Mouse (Mus musculus) liver, embryonic 16.5 days (tissue): ENCODE results near the gene Zbtb9. TPM values are rescaled to one million over a fixed set of nuclear protein-coding genes. Genes with fewer than 3 reads are reported as not detected.
"Not testable (repeated sequence)": the region's sequence is repeated elsewhere in the genome, so short reads cannot be mapped to it uniquely, and the experiment has no call there.

Experiments
- ATAC-seq: fragments of 200-750 bp; cut with Nextera tagmentation; 2 replicates; pipeline ENCODE4 v1.8.0; 2017; ENCODE audit warnings: low read depth, mild to moderate bottlenecking, moderate number of reproducible peaks, moderate library complexity
- H3K27ac ChIP-seq: fragments of 300-500 bp; sonication (generic); 2 replicates; pipeline ENCODE4 v1.5.1; 2014; ENCODE audit warnings: mild to moderate bottlenecking, low read length
- H3K27me3 ChIP-seq: fragments of 300-500 bp; sonication (generic); 2 replicates; pipeline ENCODE4 v1.6.1; 2014; ENCODE audit warnings: low read depth, low read length, mixed read lengths; ENCODE audit not compliant: control insufficient read depth, insufficient read depth
- H3K36me3 ChIP-seq: fragments of 300-500 bp; sonication (generic); 2 replicates; pipeline ENCODE4 v1.6.1; 2014; ENCODE audit warnings: mild to moderate bottlenecking; ENCODE audit not compliant: control insufficient read depth, insufficient read depth
- H3K4me1 ChIP-seq: fragments of 300-500 bp; sonication (generic); 2 replicates; pipeline ENCODE4 v1.6.1; 2014; ENCODE audit warnings: low read depth, low read length, mixed read lengths; ENCODE audit not compliant: control insufficient read depth
- H3K4me2 ChIP-seq: fragments of 300-500 bp; sonication (generic); 2 replicates; pipeline ENCODE4 v1.6.1; 2014; ENCODE audit warnings: low read depth, low read length, mixed read lengths
- H3K4me3 ChIP-seq: fragments of 300-500 bp; sonication (generic); 2 replicates; pipeline ENCODE4 v1.5.1; 2014; ENCODE audit warnings: low read depth, mild to moderate bottlenecking, low read length
- H3K9ac ChIP-seq: fragments of 300-500 bp; sonication (generic); 2 replicates; pipeline ENCODE4 v1.6.1; 2014; ENCODE audit warnings: low read depth, low read length
- H3K9me3 ChIP-seq: fragments of 300-500 bp; sonication (generic); replicated peaks from 2 replicates; pipeline ENCODE4 v1.6.1; 2016; ENCODE audit warnings: low read length; ENCODE audit not compliant: control insufficient read depth
- WGBS: fragments of 180-500 bp; shearing (Covaris S2); extraction: QIAGEN DNeasy Blood & Tissue Kit; methylation state at CpG from one replicate; pipeline ENCODE4 v1.1.7; 2014; ENCODE audit not compliant: insufficient replicate concordance; 5-methylcytosine and 5-hydroxymethylcytosine counted together
- polyA plus RNA-seq: library from polyadenylated mRNA; unstranded; fragments of >200 nt; fragmentation: Nextera tagmentation; extraction: Ambion mirVana; gene quantifications from 2 replicates; pipeline ENCODE4 v1.2.1, GENCODE M21; 2015

Gene Zbtb9
- polyA plus RNA-seq, result 5.0 and 5.5 TPM in 2 replicates

DNA sequence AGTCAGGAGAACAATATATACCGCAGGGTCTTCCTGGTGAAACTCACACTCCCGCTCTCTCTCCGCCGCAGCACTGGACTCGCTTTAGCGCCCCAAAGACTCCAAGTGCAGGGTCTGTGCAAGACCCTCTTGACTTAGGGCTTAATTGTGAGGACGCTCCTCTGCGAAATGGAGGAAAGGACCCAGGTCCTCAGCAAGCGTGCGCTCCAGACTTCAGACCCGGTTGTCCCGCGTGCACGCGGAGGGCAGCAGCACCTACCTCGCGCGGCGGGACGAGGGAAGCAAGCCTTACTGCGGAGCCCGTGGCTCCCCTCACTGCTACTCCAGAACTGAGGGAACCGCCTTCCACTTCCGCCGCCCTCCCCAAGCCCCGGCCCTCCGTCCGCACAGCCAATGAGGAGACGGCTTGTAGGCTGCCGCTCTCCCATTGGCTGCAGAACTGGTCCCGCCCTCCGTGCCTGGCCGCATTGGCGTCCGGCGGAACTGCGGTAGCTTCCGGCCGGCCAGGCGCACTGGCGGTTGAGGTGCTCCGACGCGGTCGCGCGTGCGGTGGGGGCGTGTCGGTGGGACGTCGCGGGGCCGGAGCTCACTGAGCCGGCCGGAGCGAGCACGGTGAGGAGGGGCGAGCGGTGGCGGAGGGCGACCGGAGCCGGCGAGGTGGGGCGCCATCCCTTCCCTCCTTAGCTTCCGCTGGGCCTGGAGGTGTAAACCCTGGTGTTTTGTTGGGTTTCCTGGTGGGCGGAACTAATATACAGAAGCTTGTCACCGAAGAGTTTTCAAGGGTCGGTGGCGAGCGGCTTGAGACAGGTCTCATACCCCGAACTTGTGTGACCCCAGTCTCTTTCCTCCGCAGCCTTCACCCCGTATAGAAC is at the start of gene Zbtb9:
Gene Zbtb9 (plus strand): TSS at position 465 of the 872 bp plus-strand sequence.
- WGBS, result under 1% methylated on average over 74 of the region's 75 CpGs
- H3K4me3 ChIP-seq, result peak within 1 kb of the TSS; percentile 94
- H3K4me1 ChIP-seq, result peaks cover 28% of the 10 kb centered on the region
- H3K27me3 ChIP-seq, result no peaks in the 10 kb centered on the region
- H3K9me3 ChIP-seq, result no peaks in the 10 kb centered on the region
- H3K27ac ChIP-seq, result peak within 1 kb of the TSS; percentile 81
- H3K9ac ChIP-seq, result peak within 1 kb of the TSS; percentile 83
- H3K4me2 ChIP-seq, result peak within 1 kb of the TSS; percentile 96
- H3K36me3 ChIP-seq, result peaks cover 8% of the 10 kb centered on the region
- peak; percentile 100 for ATAC-seq

DNA sequence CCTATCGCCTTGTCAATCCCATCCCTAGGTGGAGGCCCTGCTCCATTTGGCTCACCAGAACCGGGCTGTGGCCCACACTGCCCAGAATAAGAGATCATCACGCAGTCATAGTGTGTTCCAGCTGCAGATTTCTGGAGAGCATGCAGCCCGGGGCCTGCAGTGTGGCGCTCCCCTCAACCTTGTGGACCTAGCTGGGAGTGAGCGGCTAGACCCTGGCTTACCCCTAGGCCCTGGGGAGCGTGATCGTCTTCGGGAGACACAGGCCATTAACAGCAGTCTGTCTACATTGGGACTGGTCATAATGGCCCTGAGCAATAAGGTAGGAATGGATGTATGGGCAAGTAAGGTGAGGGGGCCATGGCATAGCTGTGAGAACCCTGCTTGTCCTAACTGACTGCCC is 47.6 kb upstream of the Zbtb9 start:
- not testable (repeated sequence) for H3K27me3 ChIP-seq, ATAC-seq, H3K4me3 ChIP-seq, H3K9ac ChIP-seq, H3K4me2 ChIP-seq, H3K4me1 ChIP-seq, H3K27ac ChIP-seq, H3K9me3 ChIP-seq
- 95% methylated on average over 9 of the region's 9 CpGs for WGBS
- H3K36me3 ChIP-seq, result peaks cover 40% of the 10 kb centered on the region

DNA sequence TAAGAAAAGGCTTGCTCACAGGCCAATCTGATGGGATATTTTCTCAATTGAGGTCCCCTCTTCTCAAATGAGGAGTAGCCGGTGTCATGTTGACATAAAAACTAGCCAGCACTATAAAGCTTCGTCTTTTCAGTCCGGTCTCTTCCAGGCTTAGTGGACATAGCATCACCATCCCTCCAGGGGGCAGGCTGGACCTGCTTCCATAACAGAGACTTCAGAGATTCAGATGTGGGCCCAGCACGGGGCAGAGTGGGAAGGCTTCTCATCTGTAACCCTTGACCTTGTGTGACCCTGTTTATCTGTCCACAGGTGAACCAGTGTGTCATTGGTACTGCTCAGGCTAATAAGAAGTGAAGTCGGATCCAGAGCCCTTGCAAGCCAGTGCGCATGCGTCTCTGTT is 41.2 kb upstream of the Zbtb9 start:
- not testable (repeated sequence) for H3K9me3 ChIP-seq, H3K27ac ChIP-seq, H3K4me3 ChIP-seq, ATAC-seq, H3K4me2 ChIP-seq, H3K9ac ChIP-seq, H3K27me3 ChIP-seq
- peaks cover 21% of the 10 kb centered on the region for H3K36me3 ChIP-seq
- peaks cover 16% of the 10 kb centered on the region for H3K4me1 ChIP-seq
- 68% methylated on average over 7 of the region's 7 CpGs for WGBS

DNA sequence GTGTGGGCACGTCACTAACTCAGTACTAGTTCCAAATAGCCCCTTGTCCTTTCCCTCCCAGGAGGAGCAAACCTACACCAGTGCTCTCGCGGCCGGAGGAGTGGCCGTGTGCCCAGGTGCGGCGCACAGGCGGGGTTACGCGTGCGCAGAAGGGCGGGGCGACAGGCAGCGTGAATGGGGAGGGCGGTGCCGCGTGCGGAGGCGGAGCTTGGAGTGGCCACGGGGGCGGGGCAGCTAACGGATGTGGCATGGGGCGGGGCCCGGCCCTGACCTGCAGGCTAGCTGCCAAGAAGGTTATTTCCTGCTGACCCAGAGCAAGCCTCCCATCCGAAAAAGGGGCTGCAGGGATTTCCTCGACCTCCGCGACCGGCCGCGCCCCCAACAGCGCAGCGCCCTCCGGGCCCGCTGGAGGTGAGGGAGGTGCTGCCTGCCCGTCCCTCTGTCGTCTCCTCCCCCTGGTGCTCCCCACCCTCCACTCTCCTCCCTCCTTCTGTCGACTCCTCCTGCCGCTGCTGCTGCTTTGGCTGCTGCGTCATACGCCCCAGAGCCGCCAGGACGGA is 40.0 kb upstream of the Zbtb9 start, which contains the start of gene Phf1:
Gene Phf1 (plus strand): TSS at position 214 of the 560 bp plus-strand sequence.
- ATAC-seq, result peak; percentile 92
- Histone ChIP-seq H3K4me3 (peak within 1 kb of the TSS; percentile 82), H3K27ac (peak within 1 kb of the TSS; percentile 83), H3K4me1 (peaks cover 23% of the 10 kb centered on the region), H3K36me3 (peaks cover 17% of the 10 kb centered on the region), H3K9ac (peak within 1 kb of the TSS; percentile 79), H3K4me2 (peak within 1 kb of the TSS; percentile 96), H3K9me3 (no peaks in the 10 kb centered on the region), H3K27me3 (no peaks in the 10 kb centered on the region)
- WGBS, result under 1% methylated on average over 40 of the region's 43 CpGs

DNA sequence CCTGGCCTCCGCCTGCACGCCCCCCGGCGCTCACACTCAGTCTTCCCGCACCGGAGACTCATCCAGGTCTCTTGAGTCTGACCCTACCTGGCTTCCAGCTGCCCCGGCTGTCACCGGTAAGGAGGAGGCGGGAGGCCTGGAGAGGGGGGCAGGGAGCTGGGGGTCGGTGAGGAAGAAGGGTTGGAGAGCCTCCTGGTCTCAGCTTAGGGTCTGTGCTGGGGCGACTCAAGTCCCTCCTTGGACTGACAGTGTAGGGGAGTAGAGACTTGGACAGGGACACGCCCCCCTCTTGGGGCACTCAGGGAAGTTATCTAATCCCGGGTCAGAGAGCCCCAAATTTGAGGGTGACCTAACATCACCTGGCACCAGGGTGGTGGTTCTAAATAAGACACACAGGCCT is 39.5 kb upstream of the Zbtb9 start:
- H3K36me3 ChIP-seq, result peaks cover 16% of the 10 kb centered on the region
- no peak for ATAC-seq
- no peaks in the 10 kb centered on the region for H3K27me3 ChIP-seq
- H3K4me1 ChIP-seq, result peaks cover 28% of the 10 kb centered on the region
- H3K4me3 ChIP-seq, result peak overlapping the region; percentile 82
- peak overlapping the region; percentile 83 for H3K27ac ChIP-seq
- peak overlapping the region; percentile 96 for H3K4me2 ChIP-seq
- H3K9me3 ChIP-seq, result no peaks in the 10 kb centered on the region
- 5% methylated on average over 13 of the region's 13 CpGs for WGBS
- H3K9ac ChIP-seq, result peak overlapping the region; percentile 79

DNA sequence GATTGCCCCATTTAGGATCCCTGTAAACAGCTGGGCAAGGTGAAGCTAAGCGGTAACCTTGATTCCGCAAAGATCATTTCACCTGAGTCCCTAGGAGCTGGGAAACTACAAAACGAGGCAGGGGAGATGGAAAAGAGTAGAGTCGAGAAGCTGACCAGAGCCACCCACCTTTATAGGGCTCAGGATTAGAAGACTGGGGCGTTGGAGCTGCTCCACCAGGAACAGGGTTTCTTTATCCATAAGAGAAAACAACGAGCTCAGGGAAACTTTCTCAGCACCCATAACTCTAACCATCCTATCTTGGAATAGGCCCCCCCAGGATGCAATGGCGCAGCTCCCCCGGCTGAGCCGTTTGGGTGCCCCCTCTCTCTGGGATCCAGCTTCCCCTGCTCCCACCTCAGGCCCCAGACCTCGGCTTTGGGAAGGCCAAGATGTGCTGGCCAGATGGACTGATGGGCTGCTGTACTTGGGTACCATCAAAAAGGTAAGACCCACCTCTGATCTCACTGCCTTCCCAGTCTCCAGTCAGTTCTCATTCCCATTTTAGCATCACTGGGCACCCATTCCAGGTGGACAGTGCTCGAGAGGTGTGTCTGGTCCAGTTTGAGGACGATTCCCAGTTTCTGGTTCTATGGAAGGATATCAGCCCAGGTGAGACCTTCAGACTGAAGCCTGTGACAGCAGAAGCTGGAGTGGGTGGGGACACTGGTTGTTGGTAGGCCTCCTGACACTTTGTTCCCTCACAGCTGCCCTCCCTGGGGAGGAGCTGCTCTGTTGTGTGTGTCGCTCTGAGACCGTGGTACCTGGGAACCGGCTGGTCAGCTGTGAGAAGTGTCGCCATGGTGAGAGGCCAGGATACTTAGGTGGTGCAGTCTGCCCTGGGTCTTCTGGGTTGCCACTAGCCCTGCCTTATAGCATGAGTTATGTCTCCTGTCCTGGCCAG is 38.8 kb upstream of the Zbtb9 start:
- 74% methylated on average over 16 of the region's 16 CpGs for WGBS
- H3K4me3 ChIP-seq, result peak overlapping the region; percentile 82

DNA sequence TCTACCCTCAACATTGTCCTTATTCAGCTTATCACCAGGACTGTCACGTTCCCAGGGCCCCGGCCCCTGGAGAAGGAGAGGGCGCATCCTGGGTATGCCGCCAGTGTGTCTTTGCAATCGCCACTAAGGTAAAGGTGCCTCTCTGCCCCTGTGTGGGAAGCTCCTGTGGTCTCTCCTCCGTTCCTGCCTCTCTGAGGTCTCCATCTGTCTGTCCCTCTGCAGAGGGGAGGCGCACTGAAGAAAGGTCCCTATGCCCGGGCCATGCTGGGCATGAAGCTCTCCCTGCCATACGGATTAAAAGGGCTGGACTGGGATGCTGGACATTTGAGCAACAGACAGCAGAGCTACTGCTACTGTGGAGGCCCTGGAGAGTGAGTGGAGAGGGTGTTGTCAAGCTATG is 37.9 kb upstream of the Zbtb9 start:
- Histone ChIP-seq H3K27me3 (no peaks in the 10 kb centered on the region), H3K9ac (no peak overlapping the region), H3K36me3 (peaks cover 10% of the 10 kb centered on the region), H3K4me1 (peaks cover 35% of the 10 kb centered on the region), H3K27ac (no peak overlapping the region), H3K4me3 (no peak overlapping the region), H3K9me3 (no peaks in the 10 kb centered on the region), H3K4me2 (no peak overlapping the region)
- ATAC-seq, result no peak
- 80% methylated on average over 9 of the region's 9 CpGs for WGBS

More for the DNA sequence above, 38.8 kb upstream of the Zbtb9 start:
- Histone ChIP-seq H3K9me3 (no peaks in the 10 kb centered on the region), H3K4me1 (peaks cover 33% of the 10 kb centered on the region), H3K36me3 (peaks cover 12% of the 10 kb centered on the region), H3K4me2 (peak overlapping the region; percentile 96), H3K9ac (peak overlapping the region; percentile 79), H3K27ac (no peak overlapping the region; the same call in 1 of the 2 replicates), H3K27me3 (no peaks in the 10 kb centered on the region)
- ATAC-seq, result no peak

DNA sequence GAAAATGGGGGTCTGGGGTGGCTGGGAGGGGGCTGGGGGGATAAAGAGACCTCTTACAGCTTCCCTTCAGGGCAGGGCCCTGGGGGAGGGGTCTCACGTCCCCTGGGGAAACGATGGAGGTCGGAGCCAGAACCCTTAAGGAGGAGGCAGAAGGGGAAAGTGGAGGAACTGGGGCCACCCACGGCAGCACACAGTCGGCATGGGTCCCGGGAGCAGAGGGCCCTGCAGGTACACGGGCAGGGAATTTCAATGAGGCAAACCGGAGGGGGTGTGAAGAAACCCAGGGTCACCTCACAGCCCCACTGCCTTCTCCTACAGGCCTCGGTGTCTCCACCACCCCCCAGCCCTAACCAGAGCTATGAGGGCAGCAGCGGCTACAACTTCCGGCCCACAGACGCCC is 36.5 kb upstream of the Zbtb9 start:
- no peak for ATAC-seq
- H3K9me3 ChIP-seq, result no peaks in the 10 kb centered on the region
- peaks cover 7% of the 10 kb centered on the region for H3K36me3 ChIP-seq
- H3K4me2 ChIP-seq, result no peak overlapping the region
- H3K9ac ChIP-seq, result no peak overlapping the region
- no peak overlapping the region for H3K4me3 ChIP-seq
- H3K4me1 ChIP-seq, result peaks cover 48% of the 10 kb centered on the region
- 79% methylated on average over 12 of the region's 12 CpGs for WGBS
- H3K27ac ChIP-seq, result no peak overlapping the region
- no peaks in the 10 kb centered on the region for H3K27me3 ChIP-seq
